Mouse (Mus musculus): ENCODE measurements around the gene Mtus2. TPM values are rescaled to one million over a fixed set of nuclear protein-coding genes. Genes with fewer than 3 reads are reported as not detected.
"Not testable (repeated sequence)": the region's sequence is repeated elsewhere in the genome, so short reads cannot be mapped to it uniquely, and the experiment has no call there.

The Mtus2 gene
- polyA plus RNA-seq, 1 experiment from 2014 or later = 13.7 TPM

GRCm38 (mm10) chr5:148312443-148312842, 355.3 kb downstream of the Mtus2 start:
- Histone ChIP-seq H3K9me3 (replicated peaks) (no peaks in the 10 kb centered on the region; the same call in 1 of the 2 replicates), H3K36me3 (ENCODE audit: poor library complexity, severe bottlenecking) (no peaks in the 10 kb centered on the region)
- no peak for ATAC-seq

GRCm38 (mm10) chr5:148314931-148315330, 357.8 kb downstream of the Mtus2 start:
- WGBS = 94% methylated on average over 5 of the region's 5 CpGs
- H3K4me2 ChIP-seq = no peak overlapping the region
- H3K9ac ChIP-seq = no peak overlapping the region
- H3K4me1 ChIP-seq = no peaks in the 10 kb centered on the region
- no peak overlapping the region for H3K27ac ChIP-seq
- ATAC-seq = no peak
- no peaks in the 10 kb centered on the region for H3K27me3 ChIP-seq
- H3K36me3 ChIP-seq (ENCODE audit: poor library complexity, severe bottlenecking) = no peaks in the 10 kb centered on the region
- no peak overlapping the region for H3K4me3 ChIP-seq
- no peaks in the 10 kb centered on the region; the same call in 1 of the 2 replicates for H3K9me3 ChIP-seq (replicated peaks)

More at GRCm38 (mm10) chr5:148312443-148312842, 355.3 kb downstream of the Mtus2 start:
- no peaks in the 10 kb centered on the region for H3K4me1 ChIP-seq
- no peak overlapping the region for H3K27ac ChIP-seq
- no peak overlapping the region for H3K9ac ChIP-seq
- H3K4me3 ChIP-seq = no peak overlapping the region
- H3K4me2 ChIP-seq = no peak overlapping the region
- H3K27me3 ChIP-seq = no peaks in the 10 kb centered on the region
- 55% methylated on average over 2 of the region's 2 CpGs for WGBS

- Histone ChIP-seq H3K4me2 (no peak overlapping the region), H3K36me3 (ENCODE audit: poor library complexity, severe bottlenecking) (no peaks in the 10 kb centered on the region), H3K9ac (no peak overlapping the region), H3K4me3 (no peak overlapping the region), H3K27me3 (no peaks in the 10 kb centered on the region), H3K9me3 (replicated peaks) (no peaks in the 10 kb centered on the region), H3K4me1 (no peaks in the 10 kb centered on the region), H3K27ac (no peak overlapping the region)
- WGBS = 50% methylated on average over 4 of the region's 4 CpGs
- ATAC-seq = peak; percentile 30; the same call in 1 of the 2 replicates
These were observed 368.3 kb downstream of the Mtus2 start for GRCm38 (mm10) chr5:148325317-148325885.

DNA sequence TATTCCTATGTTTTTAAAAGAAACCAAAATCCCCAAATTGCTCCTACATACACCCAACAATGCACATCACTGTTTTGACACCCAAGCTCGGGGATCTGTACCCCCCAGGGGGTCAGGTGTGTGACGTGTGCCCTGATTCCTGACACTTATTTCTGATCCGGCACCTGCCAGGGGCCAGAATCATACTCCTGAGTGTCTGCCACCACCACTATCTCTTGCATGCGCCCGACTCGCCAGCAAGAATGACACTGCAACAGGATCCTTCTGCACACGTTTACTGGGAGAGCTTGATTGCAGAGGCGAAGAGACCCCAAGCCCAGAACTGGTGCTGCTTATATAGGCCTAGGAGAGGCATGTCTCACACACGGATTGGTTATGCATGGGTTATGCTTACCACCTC, 369.2 kb downstream of the Mtus2 start:
- H3K9me3 ChIP-seq (replicated peaks); H3K4me1 ChIP-seq; H3K27me3 ChIP-seq; ATAC-seq; H3K4me3 ChIP-seq; H3K9ac ChIP-seq; H3K4me2 ChIP-seq; H3K27ac ChIP-seq; H3K36me3 ChIP-seq (ENCODE audit: poor library complexity, severe bottlenecking): not testable (repeated sequence)
- 96% methylated on average over 9 of the region's 9 CpGs for WGBS

- Histone ChIP-seq H3K4me3 (no peak overlapping the region), H3K4me2 (no peak overlapping the region), H3K36me3 (ENCODE audit: poor library complexity, severe bottlenecking) (peaks cover 24% of the 10 kb centered on the region), H3K4me1 (0 out of 2 replicates have a peak, but pooled peaks cover 3% of the 10 kb centered on the region), H3K9me3 (replicated peaks) (no peaks in the 10 kb centered on the region), H3K27ac (no peak overlapping the region), H3K27me3 (no peaks in the 10 kb centered on the region), H3K9ac (no peak overlapping the region)
- no peak for ATAC-seq
- WGBS = 94% methylated on average over 3 of the region's 3 CpGs
These were observed 371.9 kb downstream of the Mtus2 start for GRCm38 (mm10) chr5:148328982-148329381.

GRCm38 (mm10) chr5:148331229-148331776, 374.2 kb downstream of the Mtus2 start:
- Histone ChIP-seq H3K4me3 (no peak overlapping the region), H3K9ac (no peak overlapping the region), H3K4me1 (0 out of 2 replicates have a peak, but pooled peaks cover 3% of the 10 kb centered on the region), H3K27ac (no peak overlapping the region), H3K27me3 (no peaks in the 10 kb centered on the region), H3K4me2 (no peak overlapping the region), H3K9me3 (replicated peaks) (no peaks in the 10 kb centered on the region), H3K36me3 (ENCODE audit: poor library complexity, severe bottlenecking) (peaks cover 41% of the 10 kb centered on the region)
- WGBS = 69% methylated on average over 11 of the region's 11 CpGs
- no peak for ATAC-seq

DNA sequence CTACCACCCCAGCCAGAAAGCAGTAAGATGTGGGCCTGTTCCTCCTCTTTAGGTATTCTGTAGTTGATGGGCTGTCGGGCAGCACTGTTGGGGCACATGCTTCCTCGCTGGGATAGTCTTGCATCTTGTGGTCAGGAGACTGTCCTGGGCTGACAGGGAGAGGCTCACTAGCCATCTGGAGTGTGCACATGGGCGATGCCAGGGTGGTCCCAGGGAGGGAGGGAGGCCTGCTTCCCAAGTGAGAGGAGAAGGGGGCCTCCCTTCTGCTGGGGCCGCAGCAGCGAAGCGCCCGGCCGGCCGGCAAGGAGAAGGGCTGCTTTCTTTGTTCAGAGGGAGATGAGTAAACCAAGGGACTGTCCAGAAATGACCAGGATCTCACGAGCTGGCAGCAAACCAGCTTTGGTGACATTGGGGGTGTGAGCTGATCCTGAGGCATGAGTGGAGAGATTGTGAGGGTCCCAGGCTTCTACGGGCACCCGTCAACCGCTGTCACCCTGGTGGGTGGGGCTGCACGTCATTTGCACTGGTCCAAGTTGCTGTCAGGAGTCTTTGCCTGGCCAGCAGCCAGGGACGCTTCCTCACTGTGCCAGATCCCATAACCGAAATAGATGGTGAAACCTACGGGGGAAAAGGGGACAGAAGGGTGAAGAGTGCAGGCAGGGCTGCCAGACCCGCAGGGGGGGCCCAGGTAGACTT, 375.0 kb downstream of the Mtus2 start:
- H3K4me3 ChIP-seq = no peak overlapping the region
- no peak overlapping the region for H3K4me2 ChIP-seq
- H3K36me3 ChIP-seq (ENCODE audit: poor library complexity, severe bottlenecking) = peaks cover 48% of the 10 kb centered on the region
- H3K9me3 ChIP-seq (replicated peaks) = no peaks in the 10 kb centered on the region
- H3K27me3 ChIP-seq = no peaks in the 10 kb centered on the region
- no peak; the same call in 1 of the 2 replicates for ATAC-seq
- 0 out of 2 replicates have a peak, but pooled peaks cover 3% of the 10 kb centered on the region for H3K4me1 ChIP-seq
- H3K9ac ChIP-seq = no peak overlapping the region
- 86% methylated on average over 18 of the region's 18 CpGs for WGBS
- no peak overlapping the region for H3K27ac ChIP-seq

- ATAC-seq = peak; percentile 88
- Histone ChIP-seq H3K9ac (no peak overlapping the region), H3K36me3 (ENCODE audit: poor library complexity, severe bottlenecking) (peaks cover 48% of the 10 kb centered on the region), H3K4me1 (0 out of 2 replicates have a peak, but pooled peaks cover 3% of the 10 kb centered on the region), H3K4me2 (no peak overlapping the region), H3K9me3 (replicated peaks) (no peaks in the 10 kb centered on the region), H3K27ac (no peak overlapping the region), H3K4me3 (no peak overlapping the region), H3K27me3 (no peaks in the 10 kb centered on the region)
- WGBS = 34% methylated on average over 8 of the region's 8 CpGs
These were observed 375.5 kb downstream of the Mtus2 start for GRCm38 (mm10) chr5:148332622-148332974.

- H3K36me3 ChIP-seq (ENCODE audit: poor library complexity, severe bottlenecking) = peaks cover 32% of the 10 kb centered on the region
- peaks cover 9% of the 10 kb centered on the region; the same call in 1 of the 2 replicates for H3K4me1 ChIP-seq
- H3K27me3 ChIP-seq = no peaks in the 10 kb centered on the region
- 91% methylated on average over 5 of the region's 5 CpGs for WGBS
- H3K27ac ChIP-seq = no peak overlapping the region
- no peak overlapping the region for H3K9ac ChIP-seq
- no peak for ATAC-seq
- H3K4me3 ChIP-seq = no peak overlapping the region
- no peak overlapping the region for H3K4me2 ChIP-seq
- no peaks in the 10 kb centered on the region for H3K9me3 ChIP-seq (replicated peaks)
These were observed 382.0 kb downstream of the Mtus2 start for GRCm38 (mm10) chr5:148339126-148339525.

- peak overlapping the region; percentile 13; the same call in 1 of the 2 replicates for H3K4me3 ChIP-seq
- peaks cover 9% of the 10 kb centered on the region; the same call in 1 of the 2 replicates for H3K4me1 ChIP-seq
- no peaks in the 10 kb centered on the region for H3K27me3 ChIP-seq
- 0 out of 2 replicates have a peak, but pooled peaks cover 4% of the 10 kb centered on the region for H3K9me3 ChIP-seq (replicated peaks)
- H3K9ac ChIP-seq = peak overlapping the region; percentile 41; the same call in 1 of the 2 replicates
- H3K27ac ChIP-seq = peak overlapping the region; percentile 59
- 45% methylated on average over 26 of the region's 26 CpGs for WGBS
- peaks cover 22% of the 10 kb centered on the region for H3K36me3 ChIP-seq (ENCODE audit: poor library complexity, severe bottlenecking)
- H3K4me2 ChIP-seq = peak overlapping the region; percentile 42
- peak; percentile 70 for ATAC-seq
These were observed 385.1 kb downstream of the Mtus2 start for GRCm38 (mm10) chr5:148342061-148342741.

DNA sequence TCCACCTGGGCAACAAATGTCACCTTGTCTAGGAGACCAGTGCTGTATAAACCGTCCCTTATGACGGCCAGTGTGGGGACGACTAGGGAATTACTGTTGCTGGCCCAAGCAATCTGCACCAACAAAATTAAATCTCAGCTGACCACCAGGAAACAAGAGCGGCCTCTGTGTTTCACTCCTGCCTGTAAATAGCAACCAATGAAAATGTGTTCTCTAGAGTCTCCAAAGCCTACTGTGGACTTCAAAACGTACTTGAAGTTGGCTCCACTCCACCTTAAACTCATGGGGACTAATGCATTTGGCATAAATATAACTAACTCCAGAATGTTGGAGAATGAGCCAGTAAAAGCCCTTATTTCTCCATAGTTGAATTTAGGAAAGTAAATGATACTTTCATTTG, 387.3 kb downstream of the Mtus2 start:
- no peak overlapping the region for H3K9ac ChIP-seq
- 0 out of 2 replicates have a peak, but pooled peaks cover 4% of the 10 kb centered on the region for H3K9me3 ChIP-seq (replicated peaks)
- H3K27ac ChIP-seq = no peak overlapping the region
- H3K36me3 ChIP-seq (ENCODE audit: poor library complexity, severe bottlenecking) = peaks cover 28% of the 10 kb centered on the region
- H3K27me3 ChIP-seq = no peaks in the 10 kb centered on the region
- 88% methylated on average over 5 of the region's 5 CpGs for WGBS
- ATAC-seq = no peak
- H3K4me1 ChIP-seq = peaks cover 9% of the 10 kb centered on the region; the same call in 1 of the 2 replicates
- no peak overlapping the region for H3K4me2 ChIP-seq
- H3K4me3 ChIP-seq = no peak overlapping the region

- ATAC-seq = no peak
- no peak overlapping the region for H3K9ac ChIP-seq
- H3K36me3 ChIP-seq (ENCODE audit: poor library complexity, severe bottlenecking) = peaks cover 29% of the 10 kb centered on the region
- no peak overlapping the region for H3K4me2 ChIP-seq
- 0 out of 2 replicates have a peak, but pooled peaks cover 4% of the 10 kb centered on the region for H3K9me3 ChIP-seq (replicated peaks)
- H3K4me1 ChIP-seq = peaks cover 9% of the 10 kb centered on the region; the same call in 1 of the 2 replicates
- H3K27me3 ChIP-seq = no peaks in the 10 kb centered on the region
- H3K27ac ChIP-seq = no peak overlapping the region
- WGBS = 78% methylated on average over 8 of the region's 8 CpGs
- H3K4me3 ChIP-seq = no peak overlapping the region
These were observed 389.4 kb downstream of the Mtus2 start for GRCm38 (mm10) chr5:148346543-148346942.
